Mouse (Mus musculus) cerebellum, adult 11-12 months (tissue): ENCODE results near the gene Gm13769.
"Not testable (repeated sequence)": the region's sequence is repeated elsewhere in the genome, so short reads cannot be mapped to it uniquely, and the experiment has no call there.

Experiments used
- DNase-seq: peaks from one replicate; pipeline ENCODE4 v3.0.0; 2022

The Gm13769 gene

DNA sequence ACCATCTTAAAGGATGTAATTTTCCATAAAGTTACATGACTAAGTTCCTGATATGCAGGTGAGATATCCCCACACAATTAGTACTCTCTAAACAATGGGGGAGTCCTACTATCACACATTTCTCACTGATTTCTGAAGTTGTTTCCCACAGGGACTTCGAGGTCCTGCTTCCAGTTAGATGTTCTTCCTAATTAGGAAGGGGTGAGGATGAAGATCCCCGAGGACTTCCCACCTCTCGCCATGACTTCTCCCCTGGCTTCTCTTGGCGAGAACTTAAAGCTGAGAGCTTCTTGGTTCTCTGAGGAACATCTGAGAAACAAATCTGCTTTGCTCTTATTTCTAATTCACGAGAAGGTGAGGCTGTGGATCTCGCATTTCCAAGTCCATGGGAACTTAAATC, at the start of gene Gm13769:
TSS of gene Gm13769 (plus strand) at position 301 of the 400 bp plus-strand sequence.
- not testable (repeated sequence) for DNase-seq

DNA sequence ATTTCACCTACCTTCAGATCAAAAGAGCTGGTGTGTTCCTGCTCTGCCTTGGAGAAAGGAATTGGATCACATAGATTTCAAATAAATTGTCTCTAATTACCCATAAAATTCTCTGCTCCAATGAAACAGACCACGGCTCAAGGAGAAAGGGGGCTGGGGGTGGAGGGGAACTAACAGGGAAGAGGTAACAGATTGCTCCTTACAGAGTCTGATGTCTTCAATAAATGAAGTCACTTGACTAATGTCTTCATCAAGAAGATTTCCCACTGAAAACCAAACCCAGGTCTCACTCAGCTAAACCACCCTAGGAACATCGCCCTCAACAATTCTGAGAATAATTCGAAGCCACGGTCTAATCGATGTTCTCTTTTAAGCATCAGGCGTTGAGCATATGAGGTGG, 29.3 kb upstream of the Gm13769 start, which contains the start of gene Olfr1272:
TSS of gene Olfr1272 (minus strand) at position 101 of the 400 bp plus-strand sequence.
- no peak for DNase-seq

- not testable (repeated sequence) for DNase-seq
Measured at GRCm38 (mm10) chr2:90346694-90347093, 24.7 kb downstream of the Gm13769 start.

DNA sequence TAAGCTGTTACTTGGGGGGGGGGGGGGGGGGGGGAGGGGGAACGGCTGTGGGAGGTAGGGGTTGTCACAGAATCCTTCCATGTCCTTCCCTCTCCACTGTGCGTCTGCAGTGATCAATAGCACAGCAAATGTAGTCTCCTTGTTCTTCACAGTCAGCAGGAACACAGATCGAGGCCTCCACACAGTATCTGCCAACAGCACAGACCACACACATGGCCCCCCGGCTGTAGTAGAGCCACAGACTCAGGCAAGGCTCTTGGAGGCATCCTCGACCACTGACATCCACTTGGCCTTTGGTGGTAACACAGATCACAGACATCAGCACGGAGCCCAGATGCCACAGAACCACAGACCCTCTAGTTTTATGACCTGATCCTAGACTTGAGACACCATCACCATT, 29.0 kb downstream of the Gm13769 start:
- DNase-seq: not testable (repeated sequence)

DNA sequence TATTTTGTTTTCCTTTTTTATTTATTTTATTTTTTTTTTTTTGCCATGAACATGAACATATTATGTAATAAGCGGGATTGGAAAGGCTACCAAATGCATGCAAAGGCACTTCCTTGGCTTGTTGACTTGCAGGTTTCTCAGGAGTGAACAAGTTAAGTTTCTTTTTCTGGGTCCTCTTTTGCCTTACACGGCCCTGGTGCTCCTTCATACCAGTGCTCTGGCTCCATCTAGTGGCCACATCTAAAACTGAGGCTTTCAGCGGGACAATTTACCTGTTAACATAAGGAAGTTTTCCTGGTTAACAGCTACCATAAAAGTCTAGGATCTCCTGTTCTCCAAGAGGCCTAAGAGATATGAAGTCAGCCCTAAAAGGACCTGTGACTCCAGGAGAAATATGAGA, 29.5 kb downstream of the Gm13769 start:
- not testable (repeated sequence) for DNase-seq

DNA sequence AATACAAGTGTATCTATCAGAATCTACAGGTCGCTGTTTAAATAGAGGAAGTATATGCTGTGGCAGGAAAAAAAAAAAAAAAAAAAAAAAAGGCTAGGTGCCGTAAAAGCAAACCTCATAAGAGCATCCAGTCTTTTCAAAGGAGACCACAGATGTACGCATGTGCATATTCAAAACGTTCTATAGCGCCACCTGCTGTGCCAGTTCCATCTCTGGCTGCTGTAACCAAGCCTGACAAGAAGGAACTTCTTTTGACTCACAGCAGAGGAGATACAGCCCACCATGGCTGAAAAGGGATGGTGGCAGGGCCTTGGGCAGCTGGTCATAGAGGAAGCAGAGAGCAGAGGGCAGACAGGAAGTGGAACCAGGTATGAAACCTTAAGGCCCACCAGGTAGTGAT, 37.2 kb downstream of the Gm13769 start:
- not testable (repeated sequence) for DNase-seq

DNA sequence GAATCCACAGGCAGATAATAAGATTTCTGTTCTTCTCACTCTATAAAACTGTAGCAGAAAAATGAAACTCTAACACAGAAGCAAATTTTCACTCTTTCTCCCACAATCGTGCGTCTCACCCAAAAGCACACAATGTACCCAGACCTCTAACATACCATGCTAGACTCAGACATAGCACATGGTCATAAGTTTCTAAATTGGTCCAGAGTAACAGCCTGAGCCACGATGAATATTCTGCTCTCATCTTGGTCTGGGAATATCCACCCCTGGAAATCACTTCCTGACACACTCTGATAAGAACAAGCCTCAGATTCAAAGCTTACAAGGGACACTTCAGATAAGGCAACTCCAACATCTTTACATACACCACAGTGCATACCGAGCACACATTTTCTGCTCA, 38.2 kb downstream of the Gm13769 start:
- DNase-seq: not testable (repeated sequence)
